Mouse (Mus musculus): ENCODE measurements at regions not wholly inside any gene's neighbourhood (a gene's known extent, or its start where the extent isn't known, plus 50 kb on each side); places are given as distances from the start of the nearest gene placed in this dataset.

DNA sequence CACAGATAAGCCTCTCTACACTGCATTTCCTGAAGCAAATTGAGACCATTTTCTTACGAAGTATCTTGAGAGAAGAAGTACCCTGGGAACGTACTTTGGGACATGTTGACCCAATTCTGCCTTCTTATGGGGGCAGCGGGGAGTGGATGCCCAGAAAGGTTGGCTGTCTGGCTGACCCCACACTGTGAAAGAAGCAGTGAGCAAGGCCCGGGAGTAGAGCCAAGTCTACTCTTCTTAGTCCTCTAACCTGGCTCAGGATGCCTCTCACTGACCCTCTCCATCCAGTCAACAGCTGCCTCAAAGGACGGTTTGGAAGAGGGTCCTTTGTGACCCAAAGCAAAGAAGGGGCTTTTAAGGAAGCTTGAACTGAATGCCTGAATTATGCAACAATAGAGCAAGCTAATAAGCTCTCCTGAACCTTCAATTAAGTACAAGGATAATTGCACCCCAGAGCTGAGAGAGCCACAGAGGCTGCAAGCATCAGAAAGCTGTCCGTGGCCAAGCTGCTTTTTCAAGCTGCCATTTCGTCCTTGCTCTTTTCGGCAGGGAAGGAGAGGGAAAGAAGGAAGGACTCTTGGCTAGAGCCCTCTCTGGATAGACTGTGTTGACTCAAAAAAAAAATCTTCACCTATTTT, 70.3 kb downstream of the Pctp start:
- no peak for DNase-seq (ENCODE audit: inconsistent age in 2 of 2, low spot score in 1 of 2)

DNA sequence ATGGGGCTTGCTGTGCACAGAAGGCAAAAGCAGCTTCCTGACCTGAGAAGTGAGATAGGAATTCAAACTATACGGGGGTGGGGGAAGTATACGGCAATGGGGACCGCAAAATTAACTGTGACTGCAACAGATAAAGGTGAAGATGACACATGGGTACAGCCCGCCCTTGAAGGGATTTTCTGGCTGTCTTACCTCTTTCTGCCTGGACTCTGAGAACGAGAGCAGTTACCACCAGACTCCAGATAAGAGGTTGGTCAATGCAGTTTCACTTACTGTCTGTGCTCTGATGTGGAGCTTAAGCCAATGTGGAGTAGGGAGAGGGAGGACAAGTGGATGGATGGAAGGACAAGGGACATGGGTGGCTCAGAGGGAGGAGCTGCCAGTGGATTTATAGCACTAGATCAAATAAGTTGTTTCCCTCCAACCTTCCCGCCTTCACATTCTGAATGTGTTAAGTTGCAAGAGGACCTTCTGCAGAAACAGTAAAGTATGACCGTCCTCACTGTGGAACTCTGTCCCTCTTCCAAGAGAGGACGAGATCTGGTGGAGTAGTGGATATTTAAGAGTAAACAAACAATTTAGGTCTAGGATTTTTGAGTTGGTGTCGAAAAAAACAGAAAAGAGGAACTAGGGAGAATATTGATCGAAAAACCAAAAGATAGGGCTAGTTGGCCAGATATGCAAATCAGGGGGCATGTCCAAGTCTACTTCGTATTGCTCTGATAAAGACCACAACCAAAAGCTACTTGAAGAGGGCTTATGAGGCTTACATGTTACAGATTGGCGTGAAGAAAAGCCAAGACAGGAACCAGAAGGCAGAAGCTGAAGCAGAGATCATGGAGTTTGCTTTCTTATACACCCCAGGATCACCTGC, 73.3 kb downstream of the Pctp start:
- no peak for DNase-seq (ENCODE audit: inconsistent age in 2 of 2, low spot score in 1 of 2)

DNA sequence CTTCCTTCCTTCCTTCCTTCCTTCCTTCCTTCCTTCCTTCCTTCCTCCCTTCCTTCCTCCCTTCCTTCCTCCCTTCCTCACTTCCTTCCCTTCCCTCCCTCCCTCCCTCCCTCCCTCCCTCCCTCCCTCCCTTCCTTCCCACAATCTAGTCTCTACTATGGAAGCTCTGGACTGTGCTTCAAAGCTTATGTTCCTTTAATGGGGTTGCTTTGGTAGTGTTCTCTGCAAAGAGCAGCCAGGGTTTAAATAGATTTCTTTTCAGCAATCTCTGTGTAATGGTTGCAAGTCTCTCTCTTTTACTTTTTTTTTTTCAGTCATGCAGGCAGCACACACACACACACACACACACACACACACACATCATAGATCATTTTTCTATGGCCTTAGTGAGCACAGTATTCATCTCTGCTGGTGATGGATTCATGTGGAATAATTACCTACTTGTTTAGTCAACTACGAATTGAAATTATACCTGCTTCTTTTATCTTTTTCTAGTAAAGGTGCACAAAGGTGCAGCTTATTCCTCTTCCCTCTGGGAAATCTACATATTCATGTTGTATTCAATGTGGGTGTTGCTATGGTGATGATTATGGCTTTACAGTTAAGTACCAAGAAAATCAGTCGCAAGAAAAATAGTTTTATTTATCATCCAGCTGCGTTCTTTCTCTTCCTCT, 75.1 kb downstream of the Pctp start:
- no peak for DNase-seq (ENCODE audit: inconsistent age in 2 of 2, low spot score in 1 of 2)

DNA sequence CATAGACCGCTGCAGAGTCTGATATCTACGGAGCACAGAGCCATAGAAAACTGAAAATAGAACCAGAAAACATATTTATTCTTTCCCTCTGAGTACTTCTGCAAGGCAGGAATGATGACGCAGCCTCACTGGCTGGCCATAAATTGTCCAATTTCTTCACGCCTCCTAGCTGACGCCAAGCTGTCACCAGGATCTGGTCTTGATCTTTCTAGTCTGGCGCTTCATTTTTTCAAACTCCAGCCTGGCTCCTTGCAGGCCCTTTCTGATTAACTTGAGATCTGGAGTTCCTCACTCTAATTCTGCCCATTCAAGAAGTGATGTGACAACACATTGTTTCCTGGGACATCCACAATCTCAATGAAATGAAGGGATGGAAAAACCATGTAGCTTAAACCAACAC, 80.1 kb downstream of the Pctp start:
- no peak for DNase-seq (ENCODE audit: inconsistent age in 2 of 2, low spot score in 1 of 2)

DNA sequence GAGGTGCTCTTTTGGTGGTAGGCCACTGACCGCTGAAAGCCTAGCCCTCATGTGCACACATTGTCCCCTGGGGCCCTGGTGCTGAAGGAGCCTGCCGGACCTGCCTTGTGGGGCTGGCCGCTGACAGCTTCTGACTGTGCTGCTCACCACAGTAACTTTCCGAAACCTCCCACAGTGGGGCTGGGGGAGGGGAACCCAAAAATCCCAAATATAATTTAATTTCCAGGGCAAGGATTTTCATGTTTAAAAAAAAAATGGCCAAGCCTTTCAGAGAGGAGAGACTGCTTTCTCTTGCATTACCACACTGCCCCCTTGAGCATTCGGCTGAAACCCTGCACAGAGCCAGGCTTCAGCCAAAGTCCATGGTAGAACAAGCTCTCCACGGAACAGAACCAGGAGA, 81.5 kb downstream of the Pctp start:
- DNase-seq (ENCODE audit: inconsistent age in 2 of 2, low spot score in 1 of 2), result peak; percentile 38 to 73

DNA sequence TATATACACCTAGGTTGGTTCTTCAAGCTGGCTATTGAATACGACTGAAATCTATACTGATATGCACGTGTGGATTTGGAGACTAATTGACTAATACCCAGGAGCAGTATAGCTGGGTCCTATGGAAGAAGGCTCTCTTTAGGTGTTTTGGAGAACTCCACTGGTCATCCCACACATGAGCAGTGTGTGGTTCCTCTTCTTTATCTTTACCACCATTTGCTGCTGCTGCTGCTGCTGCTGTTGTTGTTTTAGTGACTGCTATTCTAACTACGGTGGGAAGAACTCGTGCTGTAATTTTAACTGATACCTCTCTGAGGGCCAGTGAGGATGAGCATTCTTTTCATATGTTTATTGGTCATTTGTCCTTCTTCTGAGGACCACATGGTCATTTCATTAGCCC, 86.9 kb downstream of the Pctp start:
- no peak for DNase-seq (ENCODE audit: inconsistent age in 2 of 2, low spot score in 1 of 2)

DNA sequence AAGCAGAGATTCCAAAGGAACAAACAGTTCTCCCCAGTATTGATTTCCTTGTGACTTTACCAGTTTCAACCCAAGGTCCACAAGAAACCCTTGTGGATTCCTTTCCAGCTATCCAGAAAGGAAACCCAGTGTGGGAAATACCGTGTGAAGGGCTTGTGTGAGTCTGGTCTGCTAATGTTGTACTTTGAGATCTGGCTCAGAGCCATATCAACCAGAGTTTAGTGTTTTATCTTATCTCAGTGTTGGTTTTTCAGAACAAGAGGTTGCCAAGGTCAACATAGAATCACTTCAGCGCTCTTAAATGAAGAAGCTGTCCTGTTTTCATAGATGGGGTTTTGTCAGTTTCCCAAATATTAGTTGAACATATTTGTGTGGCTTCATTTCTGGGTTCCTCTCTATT, 88.1 kb downstream of the Pctp start:
- DNase-seq (ENCODE audit: inconsistent age in 2 of 2, low spot score in 1 of 2), result no peak

DNA sequence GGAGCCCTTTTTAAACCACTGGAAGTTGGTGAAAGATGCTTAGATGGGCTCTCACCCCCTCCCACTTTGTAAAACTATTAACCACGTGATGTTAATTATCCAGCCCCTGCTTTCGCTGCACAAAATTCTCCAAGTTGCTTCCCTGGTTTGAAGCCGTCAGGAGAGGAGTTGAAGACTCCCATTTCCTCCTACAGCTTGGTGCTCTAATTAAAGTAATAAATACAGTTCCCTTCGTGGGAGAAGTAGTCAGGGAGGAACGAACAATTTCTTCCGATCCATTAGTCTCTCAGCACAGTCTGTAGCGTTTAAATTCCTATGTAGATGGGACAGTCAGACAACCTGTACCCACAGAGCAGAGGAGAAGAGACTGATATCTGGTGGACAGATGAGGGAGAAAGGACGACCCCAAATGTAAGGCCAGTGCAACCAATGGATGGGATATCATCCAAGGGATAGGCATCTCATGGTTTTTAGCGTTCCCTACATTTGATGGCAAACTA, 101.4 kb downstream of the Pctp start:
- no peak for DNase-seq (ENCODE audit: inconsistent age in 2 of 2, low spot score in 1 of 2)

DNA sequence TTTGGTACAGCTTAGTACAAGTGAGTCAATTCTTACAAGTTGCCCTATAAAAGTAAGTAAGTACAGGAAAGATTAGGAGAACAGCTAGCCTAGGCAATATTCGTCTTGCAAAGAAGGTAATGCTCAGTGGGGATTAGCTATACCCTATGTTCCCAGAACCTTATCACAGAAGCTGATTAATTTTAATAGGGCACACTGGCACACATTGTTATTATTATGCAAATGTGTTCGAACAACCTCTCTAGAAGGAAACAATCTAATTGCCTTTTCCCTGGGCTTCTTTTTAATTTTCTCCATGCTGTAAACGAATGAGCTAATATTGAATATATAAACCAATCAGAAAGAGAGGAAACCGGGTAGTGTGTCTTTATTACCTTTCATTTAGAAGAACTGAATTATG, 104.2 kb downstream of the Pctp start:
- no peak for DNase-seq (ENCODE audit: inconsistent age in 2 of 2, low spot score in 1 of 2)

DNA sequence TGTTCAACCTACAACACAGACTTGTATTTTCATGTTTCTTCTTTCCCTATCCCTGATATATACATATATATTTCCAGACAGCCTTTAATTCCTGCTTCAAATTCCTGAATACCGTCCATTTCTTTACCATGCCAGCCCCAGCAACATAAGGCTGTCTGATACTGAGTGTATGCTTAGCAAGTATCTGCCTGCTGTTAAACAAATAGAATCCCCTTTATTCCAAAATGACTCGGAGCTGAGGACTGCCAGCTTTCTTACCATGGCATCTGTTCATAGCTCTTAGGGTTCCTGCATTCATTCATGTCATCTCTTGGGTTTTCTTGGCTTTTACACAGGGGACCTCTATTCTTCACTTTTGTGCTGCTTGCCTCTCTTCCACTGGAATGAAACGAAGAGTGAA, 105.8 kb downstream of the Pctp start:
- DNase-seq (ENCODE audit: inconsistent age in 2 of 2, low spot score in 1 of 2), result no peak

DNA sequence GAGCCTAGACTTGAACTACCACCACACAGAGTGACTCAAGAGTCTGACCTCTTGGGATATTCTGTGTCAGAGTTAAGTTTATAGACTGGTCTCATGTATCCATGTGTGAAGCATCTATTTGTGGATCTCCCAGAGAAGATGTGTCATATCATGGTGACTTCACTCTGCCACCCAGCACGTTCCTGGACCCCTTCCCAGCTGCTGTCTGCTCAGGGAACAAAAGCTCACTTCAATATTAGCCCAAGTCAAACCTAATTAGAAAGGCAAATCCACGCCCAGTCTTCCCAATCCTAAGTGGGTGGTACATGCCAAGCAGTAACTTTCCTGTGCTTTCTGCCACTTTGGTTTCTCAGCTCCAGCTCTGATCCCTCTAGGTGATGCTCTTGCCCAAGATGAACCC, 94.1 kb upstream of the Ankfn1 start:
- DNase-seq (ENCODE audit: inconsistent age in 2 of 2, low spot score in 1 of 2), result no peak

DNA sequence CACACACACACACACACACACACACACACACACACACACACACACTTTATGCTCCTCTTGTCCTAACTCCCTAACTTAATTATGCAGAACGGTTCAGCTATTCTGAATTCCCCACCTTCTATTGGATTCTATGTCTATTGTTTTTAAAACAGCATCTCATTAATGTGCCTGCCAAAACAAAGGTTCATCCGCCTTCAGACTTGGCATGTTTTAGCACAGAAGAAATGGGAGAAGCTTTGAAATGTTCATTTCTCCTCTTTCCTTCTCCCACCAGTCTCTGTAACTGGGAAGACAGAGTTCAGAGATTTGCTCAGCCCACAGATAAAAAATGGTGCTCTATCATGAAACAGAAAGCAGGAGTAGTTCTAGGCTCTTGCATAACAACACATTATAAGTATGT, 90.1 kb upstream of the Ankfn1 start:
- DNase-seq (ENCODE audit: inconsistent age in 2 of 2, low spot score in 1 of 2), result no peak

DNA sequence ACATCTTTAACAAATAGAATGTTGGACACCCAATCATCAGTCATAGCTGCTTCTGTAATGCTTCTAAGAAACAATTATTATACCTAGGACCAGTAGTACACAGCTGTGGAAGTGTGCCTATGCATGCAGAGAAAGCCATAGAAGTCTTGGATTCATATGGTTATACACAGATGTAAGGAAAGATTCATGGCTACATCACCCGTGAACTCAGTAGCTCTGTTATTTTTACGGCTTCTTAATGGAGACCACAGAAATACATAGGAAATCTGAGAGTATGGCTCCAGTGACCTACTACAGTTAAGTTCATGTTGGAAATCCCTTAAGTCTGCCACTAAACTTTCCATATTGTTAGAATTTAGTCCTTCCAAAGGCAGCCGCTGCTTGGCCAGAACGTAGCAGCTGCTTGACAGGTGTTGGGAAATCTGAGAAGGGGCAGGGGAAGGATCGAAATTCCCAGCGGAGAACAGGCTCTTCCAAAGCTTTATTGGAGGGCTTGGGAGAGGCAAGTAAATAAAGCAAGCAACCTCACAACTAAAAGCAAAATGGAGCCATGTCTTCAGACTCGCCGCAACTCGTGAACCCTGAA, 78.8 kb upstream of the Ankfn1 start:
- DNase-seq (ENCODE audit: inconsistent age in 2 of 2, low spot score in 1 of 2), result no peak

DNA sequence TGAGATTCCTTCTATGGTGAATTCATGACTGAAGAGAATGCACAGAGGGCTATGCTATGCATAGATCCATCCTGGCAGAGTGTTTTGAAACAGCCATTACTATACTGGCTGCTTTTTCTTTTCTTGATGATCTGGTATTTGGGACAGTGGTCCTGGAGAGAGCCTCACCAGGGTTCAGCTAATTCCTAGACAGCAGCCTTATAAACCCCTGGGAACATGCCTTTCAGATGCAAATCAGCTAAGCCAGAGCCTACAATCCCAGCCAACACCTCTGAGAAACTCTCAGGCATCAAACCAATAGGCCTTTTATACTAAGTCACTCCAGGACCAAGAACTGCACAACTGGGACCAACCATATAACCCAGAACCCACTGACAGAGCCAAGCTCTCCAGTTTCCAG, 64.4 kb upstream of the Ankfn1 start:
- DNase-seq (ENCODE audit: inconsistent age in 2 of 2, low spot score in 1 of 2), result no peak

DNA sequence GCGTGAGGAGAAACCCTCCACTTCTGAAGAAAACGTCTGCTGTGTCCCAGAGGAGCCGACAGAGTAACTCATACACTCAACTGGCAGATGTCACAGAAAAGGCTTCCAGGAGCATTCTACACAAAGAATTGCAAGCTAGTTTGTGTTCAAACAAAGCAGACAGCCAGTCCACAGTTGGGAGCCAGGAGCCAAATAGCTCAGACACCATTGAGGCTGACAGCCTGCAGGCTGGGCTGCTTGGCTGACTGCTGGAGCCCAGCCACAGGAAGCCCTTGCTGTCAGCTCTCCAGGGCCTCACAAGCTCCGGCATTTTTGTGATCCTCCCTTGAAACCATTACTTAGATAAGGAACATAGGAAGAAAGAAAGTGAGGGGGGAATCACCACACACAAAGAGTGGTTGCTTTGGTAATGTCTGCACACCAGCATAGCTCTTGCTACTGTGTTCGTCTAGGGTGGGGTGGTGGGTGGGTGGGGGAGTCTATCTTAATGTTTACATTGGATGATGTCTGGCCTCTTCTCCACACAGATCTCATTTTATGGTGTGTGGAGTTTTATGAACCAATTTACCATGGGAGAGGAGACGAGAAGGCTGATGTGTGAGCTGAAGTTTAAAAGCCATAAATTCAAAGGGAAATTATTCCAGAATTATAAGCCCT, 62.3 kb upstream of the Ankfn1 start:
- no peak for DNase-seq (ENCODE audit: inconsistent age in 2 of 2, low spot score in 1 of 2)

DNA sequence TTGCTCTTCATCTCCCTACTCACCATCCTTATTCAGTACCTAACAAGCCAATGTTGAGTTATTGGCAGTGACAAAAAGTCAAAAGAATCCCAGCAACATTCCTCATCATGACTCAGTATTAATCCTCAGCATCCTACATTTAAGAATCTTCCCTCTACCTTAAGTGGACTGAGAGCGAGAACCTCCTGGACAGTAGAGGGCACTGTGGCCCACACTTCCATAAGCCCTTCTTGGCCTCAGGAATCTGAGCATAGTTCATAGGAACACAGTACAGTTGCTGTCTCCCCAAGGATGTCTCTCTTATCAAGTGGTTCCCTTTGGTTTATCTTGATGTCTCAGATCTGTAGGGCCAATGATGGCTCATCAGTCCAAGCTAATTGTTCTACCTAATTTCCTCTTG, 60.5 kb upstream of the Ankfn1 start:
- no peak for DNase-seq (ENCODE audit: inconsistent age in 2 of 2, low spot score in 1 of 2)

DNA sequence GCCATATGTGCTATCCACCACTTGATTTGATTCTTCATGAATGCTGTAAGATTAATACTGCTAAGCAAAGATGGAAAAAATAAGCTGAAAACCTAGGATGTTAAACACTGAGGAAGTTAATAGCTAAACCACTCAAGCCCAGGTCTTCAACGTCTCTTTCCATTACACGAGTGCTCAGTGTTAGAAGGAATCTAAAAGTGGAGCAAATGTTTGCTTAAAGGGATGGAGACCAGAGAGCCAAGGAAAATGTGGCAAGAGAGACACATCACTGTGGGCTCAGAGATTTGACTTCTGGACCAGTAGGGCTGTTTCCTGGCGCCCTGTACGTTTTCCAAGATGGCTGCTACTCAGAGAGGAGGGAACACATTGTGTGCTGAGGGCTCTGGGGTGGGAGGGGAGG, 59.4 kb upstream of the Ankfn1 start:
- DNase-seq (ENCODE audit: inconsistent age in 2 of 2, low spot score in 1 of 2), result no peak

DNA sequence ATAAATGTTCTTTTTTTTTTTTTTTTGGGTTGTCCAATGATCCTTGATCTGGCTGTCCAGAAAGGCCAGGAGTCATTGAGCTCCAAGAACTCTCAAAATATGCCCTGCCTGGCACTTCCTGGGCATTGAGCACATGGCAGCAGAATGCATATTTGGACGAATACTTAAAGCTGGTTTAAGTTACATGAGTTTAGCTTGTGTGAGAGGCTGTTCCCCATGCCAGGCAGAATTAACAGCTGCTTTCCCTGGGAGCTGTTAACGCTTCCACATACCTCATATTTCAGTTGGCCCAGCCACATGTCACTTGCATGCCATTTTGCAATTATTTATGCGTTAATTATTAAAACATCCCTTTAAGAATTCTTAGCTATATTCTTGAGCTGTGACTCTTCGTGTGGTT, 56.6 kb upstream of the Ankfn1 start:
- DNase-seq (ENCODE audit: inconsistent age in 2 of 2, low spot score in 1 of 2), result no peak

DNA sequence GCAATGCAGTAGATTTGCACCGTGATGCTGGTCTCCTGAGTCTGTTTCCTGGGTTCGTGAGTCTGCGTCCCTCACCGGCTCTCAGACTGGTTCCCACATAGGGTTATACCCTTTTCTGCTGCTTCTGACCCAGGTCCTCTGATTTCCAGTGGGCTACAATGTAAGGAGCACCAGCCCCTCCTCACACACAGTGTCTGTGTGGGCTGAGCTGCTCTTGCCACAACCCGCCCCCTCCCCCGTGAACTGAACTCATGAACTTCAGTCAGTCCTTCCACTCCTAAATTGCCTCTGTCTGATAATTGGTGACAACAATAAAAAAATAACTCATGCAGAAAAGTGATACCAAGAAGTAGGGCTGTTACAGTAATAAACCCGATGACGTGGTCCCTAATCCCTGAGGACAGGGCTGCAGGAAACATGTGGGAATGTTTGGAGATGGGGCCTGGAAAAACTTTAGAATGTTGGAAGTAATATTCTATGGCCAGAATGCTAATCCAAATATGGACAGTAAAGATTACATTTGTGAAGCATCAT, 54.2 kb upstream of the Ankfn1 start:
- DNase-seq (ENCODE audit: inconsistent age in 2 of 2, low spot score in 1 of 2), result no peak

Data from adrenal gland, adult (tissue).